Mouse (Mus musculus) ovary, postnatal 14 days (tissue): ENCODE measurements around the gene Ttc21a.
A peak's percentile ranks its signal among the peaks of the same experiment; 100 is the strongest.

ENCODE experiments used
- DNase-seq: peaks from one replicate; pipeline ENCODE4 v3.0.0; 2022; ENCODE audit warnings: low spot score

Gene Ttc21a

DNA sequence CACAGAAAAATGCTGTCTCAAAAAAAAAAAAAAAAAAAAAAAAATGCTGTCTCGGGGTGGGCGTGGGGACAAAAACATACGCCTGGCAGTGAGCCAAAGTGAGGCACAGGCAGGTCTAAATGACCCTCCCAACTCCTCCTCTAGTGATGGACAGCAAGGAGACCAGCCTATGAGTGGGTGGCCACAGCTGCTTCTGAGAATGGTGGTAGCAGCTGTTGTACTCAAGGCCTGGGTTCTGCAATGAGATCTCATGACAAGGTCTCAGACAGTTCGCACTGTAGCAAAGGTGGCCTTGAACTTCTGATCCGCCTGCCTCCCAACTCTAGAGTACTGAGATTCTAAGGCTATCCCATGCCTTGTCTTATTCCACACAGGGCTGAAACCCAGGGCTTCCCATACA, 4.0 kb downstream of the Ttc21a start:
- DNase-seq = no peak

DNA sequence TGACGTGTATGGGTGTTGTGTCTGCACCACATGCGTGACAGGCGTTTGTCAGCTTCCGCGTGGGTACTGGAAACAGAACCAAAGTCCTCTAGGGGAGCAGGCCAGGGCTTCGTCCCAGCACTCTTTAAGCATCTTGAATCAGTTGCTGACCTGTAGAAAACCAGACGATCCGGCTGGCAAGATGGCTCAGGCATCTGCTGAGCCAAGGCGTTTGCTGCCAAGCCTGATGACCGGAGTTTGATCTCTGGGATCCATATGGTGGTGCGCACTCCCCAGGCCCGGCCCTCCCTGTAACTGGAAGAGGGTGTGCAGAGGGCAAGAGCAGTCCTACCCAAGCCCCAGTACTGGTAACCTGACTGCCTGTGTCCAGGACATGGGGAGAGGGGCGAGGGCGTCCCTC, 4.5 kb downstream of the Ttc21a start:
- DNase-seq = no peak

DNA sequence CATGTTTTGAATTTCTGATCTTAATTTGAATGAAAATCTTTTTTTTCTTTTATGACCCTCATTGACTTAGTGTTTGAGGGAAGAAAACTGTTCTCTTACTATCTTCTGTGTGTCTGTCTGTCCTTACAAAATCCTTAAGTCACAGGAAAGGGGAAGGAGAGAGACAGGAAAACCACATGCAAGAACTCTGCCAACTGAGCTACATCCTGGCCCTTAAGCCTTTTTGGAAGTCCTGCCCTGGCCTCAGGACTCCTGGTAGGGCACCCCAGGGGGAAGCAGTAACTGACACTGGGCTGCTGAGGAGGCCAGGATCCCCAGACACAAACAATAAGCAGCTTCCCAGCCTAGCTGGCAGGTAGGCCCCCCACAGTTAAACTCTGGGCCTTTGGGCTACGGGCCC, 5.9 kb downstream of the Ttc21a start:
- DNase-seq = no peak

DNA sequence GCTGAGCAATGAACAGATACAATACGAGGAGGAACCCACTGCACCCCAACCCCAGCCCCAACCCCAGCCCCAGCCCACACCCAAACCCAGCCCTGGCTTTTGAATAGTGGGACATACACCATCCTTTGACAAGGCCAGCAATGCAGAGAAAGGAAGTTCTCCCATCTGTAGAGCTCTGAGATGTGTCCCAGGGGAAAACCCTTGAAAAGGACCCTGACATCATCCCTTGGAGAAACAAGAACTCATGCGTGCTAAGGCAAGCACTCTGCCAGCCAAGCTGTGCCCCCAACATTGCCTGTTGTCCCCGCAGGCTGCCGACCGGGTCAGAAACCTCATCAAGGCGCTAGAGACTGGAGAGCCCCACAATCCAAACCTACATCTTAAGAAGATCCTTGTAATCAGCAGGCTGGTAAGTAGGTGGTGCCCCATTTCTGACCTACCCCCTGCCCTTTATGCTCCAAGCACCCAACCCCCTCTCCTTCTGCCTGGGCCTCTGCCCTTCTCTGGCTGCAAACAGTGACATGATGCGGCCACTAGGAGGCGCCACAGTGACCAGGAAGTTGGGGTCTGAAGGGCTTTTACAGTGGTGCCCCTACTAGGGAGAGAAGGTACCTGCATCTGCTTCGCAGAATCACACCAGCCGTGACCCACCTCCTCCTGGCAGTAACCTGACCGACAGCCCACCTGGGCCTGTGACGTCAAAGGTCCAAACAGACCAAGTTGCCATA, 7.9 kb downstream of the Ttc21a start:
- no peak for DNase-seq

DNA sequence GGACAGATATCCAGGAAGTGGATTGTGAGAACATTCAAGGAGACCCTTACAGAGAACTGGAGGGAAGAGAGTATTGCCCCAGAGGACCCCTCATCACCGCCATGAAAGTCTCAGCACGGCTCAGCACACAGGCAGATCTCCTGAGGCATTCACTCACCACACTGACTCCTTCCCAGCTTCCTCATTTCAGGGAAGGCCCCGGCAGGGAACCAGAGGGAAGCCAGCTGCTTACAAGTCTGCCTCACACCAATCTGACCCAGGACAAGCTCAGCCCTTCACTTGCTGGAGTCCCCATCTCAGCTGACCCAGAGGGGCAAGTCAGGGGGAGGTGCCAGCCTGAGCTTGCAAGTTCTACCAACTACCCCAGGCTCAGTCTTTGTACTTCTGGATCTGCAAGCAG, 11.4 kb downstream of the Ttc21a start:
- no peak for DNase-seq

DNA sequence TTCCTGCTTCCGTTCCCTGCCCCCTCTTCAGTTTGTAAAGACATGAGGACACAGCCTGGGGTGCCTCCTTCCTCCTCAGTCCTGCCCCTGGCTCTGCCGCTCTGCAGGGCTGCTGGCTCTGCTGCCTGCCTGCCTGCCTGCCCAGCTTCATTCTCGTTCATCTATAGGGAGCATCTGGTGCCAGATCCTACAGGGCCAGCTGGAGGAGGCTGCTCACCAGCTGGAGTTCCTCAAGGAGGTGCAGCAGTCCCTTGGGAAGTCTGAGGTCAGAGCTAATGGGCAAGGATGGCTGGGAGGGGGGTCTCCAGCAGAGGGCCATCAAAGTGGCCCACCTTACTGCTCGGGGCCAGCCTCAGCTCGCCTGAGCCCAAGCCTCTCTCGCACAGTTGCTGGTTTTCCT, 13.0 kb downstream of the Ttc21a start:
- no peak for DNase-seq

DNA sequence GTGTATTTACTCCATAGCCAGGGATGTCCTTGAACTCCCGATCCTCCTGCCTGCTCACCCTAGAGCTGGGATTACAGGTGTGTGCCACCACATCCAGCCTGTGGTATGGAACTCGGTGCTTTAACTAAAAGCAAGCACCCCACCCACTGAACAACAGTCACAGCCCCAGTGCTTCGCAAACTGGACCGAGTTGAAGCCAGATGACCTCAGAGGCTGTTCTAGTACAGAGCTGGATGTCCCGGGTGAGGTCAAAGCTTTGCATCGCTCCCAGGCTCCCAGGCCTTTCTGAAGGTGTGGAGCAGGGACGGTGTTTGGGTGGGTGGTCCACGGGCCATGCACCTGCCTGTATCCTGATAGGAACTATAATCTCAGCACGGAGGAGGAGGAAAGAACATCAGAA, 14.0 kb downstream of the Ttc21a start:
- no peak for DNase-seq

DNA sequence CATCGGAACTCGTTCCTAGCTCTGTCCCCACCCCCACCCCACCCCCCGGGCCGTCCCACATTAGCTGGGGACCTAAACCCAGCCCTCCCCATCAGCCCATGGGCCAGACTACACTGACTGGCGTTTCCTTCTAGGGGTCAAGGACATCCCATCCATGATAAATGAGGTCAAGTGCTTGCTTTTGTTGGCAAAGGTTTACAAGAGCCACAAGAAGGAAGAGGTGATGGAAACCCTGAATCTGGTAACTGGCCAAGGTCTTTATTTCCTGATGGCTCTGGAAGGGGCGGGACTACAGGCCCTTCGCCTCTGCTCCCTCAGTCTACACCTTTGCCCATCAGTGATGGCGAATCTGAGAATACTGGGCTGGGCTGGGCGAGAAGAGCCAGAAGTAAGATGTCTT, 21.4 kb downstream of the Ttc21a start:
- no peak for DNase-seq

DNA sequence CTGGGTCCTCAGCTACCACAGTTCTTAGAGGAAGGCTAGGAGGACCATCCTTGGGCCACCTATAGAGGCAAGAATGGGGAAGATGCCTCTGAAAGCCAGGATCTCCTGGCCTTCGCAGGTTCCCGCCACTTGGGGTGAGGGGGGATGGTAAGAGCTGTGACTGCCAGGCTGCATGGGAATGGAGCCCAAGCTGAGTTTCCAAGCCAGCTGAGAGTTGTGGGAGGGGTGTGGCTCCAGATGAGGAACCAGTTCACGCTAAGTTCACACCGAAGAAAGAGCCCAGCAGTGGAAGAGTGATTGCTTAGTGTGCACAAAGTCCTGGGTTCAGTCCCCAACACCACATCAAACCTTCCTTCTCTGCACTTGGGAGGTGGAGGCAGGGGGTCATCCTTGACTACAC, 24.8 kb downstream of the Ttc21a start:
- DNase-seq = no peak

DNA sequence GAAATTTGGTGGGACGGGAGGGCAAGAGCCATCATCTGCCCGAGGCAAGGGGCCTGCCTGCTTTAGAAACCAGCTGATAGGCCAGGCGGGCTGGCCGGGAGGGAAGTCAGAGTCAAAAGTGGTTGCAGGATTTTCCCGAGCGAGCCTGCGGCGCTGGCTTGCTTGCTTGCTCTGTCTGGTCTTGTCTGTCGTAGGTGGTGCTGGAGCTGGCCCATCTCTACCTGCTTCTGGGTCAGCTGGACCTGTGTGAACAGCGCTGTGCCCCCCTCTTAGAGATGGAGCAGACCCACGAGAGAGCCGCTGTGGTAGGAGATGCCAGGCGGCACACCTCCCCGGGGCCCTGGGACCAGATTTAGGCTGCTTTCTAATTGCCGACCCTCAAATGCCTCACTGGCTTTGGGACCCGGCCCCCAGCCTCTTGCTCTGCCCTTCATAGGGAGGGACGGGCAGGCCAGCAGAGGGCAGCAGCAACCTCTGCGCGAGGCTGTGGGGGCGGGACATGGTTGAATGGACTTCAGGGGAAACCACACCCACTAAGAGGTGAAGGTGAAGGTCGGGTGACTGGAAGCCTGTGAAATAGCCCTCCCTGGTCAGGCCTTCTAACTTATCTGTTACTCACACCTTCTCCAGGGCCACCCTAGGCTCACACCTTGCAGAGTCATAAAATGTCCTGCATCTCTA, 25.7 kb downstream of the Ttc21a start:
- peak; percentile 63 for DNase-seq

DNA sequence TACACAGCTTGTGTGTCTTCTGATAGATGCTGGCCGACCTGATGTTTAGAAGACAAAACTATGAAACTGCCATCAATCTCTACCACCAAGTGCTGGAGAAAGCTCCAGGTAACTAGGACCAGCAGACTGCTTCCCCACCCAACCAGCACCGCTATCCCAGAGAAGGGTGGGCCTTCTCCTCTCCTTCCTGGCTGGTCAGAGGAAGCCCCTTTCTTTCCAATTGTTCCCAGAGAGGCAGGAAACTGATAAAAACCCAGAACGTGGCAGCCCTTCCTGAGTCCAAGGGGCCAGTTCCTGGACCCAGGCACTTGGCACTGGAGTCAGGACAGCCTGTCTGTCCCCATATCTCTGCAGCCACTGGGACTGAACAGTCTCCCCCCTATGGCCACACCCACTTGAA, 26.8 kb downstream of the Ttc21a start:
- no peak for DNase-seq

DNA sequence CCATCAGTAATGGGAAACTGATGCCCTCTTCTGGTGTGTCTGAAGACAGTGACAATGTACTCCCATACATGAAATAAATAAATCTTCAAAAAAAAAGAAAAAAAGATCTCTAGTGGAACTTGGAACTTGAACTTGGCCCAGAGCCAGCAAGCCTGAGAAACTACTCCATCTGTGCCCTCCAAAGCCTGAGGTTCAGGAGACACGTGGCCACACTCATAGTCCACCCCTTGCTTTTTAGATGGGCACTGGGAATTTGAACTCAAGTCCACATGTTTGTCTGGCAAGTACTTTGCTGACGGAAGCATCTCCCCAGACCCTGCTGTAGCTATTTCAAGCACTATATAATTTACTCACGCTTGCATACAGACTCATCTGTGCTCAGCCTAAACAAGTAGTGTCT, 27.8 kb downstream of the Ttc21a start:
- DNase-seq = no peak

DNA sequence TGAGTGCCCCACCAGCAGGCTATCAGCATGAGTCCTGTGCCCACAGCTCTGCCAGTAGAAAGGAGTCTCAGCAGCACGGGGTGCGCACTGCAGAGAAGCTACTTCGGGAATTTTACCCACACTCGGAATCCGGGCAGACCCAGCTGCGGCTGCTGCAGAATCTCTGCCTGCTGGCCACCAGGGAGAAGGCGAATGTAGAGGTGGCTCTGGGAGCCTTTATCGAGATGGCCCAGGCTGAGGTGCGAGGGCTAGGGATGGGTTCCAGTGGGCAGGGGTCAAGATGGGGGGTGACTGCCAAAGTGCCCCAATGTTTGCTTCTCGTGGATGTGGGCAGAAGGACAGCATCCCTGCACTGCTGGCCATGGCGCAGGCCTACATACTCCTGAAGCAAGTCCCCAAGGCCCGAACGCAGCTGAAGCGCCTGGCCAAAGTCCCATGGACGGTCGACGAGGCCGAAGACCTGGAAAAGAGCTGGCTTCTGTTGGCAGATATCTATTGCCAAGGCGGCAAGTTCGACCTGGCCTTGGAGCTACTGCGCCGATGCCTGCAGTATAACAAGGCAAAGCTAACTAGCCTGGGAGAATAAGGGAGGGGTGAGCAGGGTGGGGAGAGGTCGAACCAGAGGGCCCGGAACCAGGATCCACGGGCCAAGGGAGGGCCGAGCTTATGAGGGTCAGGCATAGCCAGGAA, 29.0 kb downstream of the Ttc21a start:
- DNase-seq = no peak

DNA sequence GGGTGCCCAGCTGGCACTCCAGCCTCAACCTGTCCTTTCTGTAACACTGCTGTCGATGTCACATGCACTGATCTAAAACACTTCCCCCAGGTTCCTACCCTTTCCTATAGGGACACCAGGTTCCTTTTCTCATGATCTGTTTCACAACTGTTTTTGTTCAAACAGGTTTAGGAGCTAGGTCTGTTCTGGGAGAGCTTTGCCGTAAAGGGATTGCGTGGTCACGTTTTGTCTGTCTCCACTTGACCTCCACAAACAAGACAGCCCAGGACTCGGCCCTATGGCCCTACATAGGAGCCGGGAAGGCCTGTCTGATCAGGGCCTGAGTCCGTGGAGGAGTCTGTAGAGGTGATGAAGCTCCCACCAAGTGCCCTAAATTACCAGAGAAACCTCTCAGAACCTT, 32.4 kb downstream of the Ttc21a start:
- DNase-seq = no peak

DNA sequence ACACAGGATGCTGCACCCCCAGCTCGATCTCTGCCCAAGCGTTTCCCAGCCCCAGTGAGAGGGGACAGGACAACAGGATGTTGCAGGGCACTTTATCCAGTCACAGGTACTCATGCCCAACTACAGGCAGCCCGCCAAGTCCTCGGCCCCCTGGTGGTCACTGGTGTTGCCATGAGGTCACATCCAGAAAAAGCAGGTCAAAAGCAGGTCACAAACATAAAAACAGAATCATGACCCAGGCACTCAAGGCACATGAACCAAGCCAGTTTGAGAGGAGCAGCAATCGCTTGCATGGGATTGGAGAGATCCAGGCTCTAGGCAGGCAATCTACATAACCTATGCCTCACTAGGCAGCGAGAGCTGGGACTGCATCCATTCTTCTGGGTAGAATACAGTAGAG, 32.8 kb downstream of the Ttc21a start:
- peak; percentile 65 for DNase-seq

DNA sequence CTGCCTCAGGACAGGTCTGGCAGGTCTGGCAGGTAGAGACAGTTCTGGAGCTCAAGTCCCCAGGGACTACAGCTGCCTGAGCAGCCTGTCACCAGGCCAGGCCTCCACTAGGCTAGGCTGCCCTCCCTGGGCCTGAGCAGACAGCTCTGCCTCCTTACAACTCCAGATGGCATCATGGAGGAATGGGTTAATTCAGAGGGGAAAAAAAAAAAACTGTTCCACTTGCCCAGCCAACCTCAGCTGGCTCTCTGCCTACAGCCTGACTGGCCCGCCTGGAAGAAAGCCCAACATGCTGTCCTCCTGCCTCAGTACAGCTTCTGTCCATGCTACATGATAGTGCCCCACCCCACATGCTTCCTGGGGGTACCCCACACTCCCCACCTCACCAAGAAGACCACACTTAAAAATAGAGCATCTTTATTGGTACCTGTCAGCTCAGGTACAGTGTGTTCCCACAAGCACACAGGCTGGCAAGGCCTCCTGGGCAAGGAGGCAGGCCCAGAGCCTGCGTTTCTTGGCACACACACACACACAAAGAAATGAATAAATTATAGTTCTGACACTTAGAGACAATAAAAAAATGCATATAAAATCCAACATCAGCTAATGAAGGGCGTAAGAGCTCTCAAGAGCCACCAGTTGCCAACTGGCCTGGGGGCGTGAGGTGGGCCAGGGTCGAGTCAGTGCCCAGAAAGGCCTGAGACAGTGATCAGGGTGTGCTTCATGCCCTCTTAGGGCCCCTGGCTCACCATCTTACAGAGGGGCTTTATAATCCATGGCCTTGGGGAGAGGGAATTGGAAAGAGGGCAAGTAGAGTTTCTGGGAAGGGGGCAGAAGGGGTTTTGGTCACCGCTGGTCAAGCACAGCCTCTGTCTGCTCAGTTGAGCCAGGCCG, 33.6 kb downstream of the Ttc21a start:
- peak; percentile 49 for DNase-seq

DNA sequence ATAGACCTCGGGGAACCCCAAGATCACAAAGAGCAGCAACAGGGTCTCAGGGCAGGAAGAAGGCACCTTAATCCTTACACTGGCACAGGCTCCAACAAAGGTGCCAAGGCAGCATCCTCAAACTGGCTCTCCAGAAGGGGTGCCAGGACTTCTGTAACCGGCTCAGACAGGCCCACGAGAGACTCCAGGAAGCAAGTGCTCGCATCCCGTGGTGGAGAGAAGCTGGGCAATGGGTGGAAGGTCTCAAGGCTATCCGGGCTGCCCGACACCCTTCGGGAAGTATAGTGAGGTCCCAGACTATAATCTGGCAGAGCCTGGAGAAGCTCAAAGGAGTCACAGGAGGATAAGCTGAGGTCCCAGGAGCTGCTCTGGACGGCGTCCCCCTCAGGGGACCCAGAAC, 34.8 kb downstream of the Ttc21a start:
- no peak for DNase-seq

DNA sequence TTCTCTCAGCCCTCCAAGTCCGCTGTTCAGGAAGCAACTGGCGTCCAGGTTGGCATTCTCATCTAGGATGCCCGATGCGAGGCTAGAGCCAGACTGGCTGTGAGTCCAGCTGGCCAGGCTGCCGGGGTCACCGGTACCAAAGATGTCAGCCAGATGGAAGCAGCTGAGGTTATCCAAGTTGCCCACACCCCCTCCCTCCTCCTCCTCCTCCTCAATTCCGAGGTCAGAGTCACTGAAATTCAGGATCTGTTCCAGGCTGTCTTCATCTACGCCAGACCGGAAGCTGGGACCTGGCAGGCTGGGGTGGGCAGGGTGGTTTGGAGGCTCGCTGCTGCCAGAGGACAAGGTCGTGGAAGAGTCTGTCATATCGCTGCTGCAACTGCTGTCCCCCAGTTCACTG, 35.2 kb downstream of the Ttc21a start:
- no peak for DNase-seq

DNA sequence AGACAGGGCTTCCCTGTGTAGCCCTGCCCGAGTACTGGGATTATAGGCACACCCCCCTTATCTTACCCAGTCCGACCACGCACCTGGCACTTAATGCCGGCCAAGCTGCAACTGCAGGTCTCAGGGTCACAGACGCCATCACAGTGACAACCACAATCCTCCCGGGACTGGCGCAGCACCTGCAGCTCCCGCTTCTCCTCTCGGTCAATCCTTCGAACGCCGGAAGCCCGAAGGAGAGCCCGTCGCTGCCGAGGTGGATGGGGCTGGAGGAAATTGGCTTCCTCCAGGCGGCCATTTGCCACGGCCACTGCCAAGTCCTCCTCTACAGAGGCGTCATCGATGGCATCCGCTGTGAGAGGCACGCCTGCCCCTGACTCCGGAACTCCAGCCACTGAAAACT, 35.9 kb downstream of the Ttc21a start:
- no peak for DNase-seq

DNA sequence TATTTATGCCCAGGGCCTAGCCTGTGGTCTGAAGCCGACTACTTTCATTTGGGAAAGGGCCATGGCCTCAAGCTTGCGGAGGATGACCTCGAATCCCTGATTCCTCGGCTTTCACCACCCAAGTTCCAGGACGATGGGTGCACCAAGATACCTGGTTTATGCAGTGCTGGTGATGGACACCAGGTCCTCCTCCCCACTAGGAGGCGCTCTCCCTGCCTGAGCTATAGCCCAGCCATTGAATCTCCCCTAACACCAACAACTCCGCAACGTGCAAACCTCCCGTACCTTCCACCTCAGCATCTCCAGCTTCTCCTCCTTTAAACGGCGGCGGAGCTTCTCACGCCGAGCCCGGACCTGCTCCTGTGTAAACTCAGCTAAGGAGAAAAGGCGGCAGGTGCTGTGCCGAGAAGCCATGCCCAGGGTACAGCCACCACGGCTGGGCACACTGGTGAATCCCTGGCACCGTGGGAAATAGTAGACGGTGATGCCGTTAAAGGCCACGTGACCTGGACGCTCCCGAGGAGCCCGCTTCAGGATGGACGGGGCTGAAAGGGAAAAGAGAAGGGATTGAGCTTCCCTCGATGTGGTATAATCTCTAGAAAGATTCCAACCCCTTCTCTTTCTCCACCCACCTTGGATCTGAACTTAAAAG, 36.6 kb downstream of the Ttc21a start:
- DNase-seq = no peak

DNA sequence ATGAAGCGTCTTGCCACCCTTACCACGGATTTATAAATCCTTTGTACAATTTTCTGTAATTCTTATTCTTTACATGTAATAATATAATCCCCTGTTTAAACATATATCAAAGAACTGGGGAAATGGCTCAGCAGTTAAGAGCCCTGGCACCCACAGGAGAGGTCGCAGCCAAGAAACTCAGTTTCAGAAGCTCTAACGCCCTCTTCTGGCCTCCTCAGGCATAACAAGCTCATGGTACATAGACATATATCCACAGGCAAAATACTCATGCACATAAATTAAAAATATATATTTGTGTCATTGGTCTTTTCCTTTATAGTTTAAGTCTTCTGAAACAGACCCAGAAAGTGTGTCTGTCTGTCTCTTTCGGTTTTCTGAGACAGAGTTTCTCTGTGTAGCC, 37.2 kb downstream of the Ttc21a start:
- DNase-seq = no peak

DNA sequence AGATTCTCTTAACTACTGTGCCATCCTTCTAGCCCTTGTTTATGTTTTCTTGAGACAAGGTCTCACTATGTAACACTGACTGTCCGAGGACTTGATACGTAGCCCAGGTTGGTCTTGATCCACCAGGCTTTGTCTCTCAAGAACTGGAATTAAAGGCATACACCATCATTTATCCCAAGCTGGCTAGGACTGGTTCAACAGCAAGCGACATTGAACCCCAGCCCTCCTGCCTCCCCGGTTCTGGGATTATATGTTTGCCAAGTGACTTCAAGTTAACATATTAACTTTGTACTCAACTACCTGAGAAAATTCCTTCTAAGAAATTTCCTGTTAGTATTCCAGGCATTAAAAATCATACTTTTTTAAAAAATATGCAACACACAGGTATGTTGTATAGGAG, 37.9 kb downstream of the Ttc21a start:
- no peak for DNase-seq
